13 mouse cellular contexts compared by ENCODE assay signal in genomic region chr8:84780949-84781680, GRCm38 (mm10). TPM values are rescaled to one million over a fixed set of nuclear protein-coding genes. Genes with fewer than 3 reads are reported as not detected.
DNase-seq lines count a peak whose midpoint lies in the region; ATAC-seq and TF ChIP-seq lines count a peak whose summit lies in the region.
"Had no signal": no experiment of that assay in that cellular context is flagged by ENCODE, and none has a peak within 500 bp of the region (broad histone marks: within the 10 kb centered on the region; RNA-seq: fewer than 3 reads in every experiment).

No protein-coding gene starts in this region.

- no peak for TF ChIP-seq CTCF in layer of hippocampus, adult 2 months (conservative IDR thresholded peaks at IDR 0.05)
- no peak for TF ChIP-seq CTCF in kidney, adult 2 months (conservative IDR thresholded peaks at IDR 0.05; ENCODE audit: insufficient read depth, insufficient read length, low read depth, low read length)

- no peak for ATAC-seq in forebrain, embryonic 12.5 days (ENCODE audit: low FRiP score)
- ATAC-seq in limb, embryonic 14.5 days (ENCODE audit: low FRiP score, low read depth): no peak

- no peak overlapping the region for H3K9ac ChIP-seq in forebrain, embryonic 12.5 days
- no peak overlapping the region for H3K9ac ChIP-seq in limb, embryonic 14.5 days (ENCODE audit: low read depth, low read length, severe bottlenecking)

- no peak for TF ChIP-seq POLR2A in limb, embryonic 14.5 days (IDR thresholded peaks at IDR 0.05; ENCODE audit: borderline replicate concordance, extremely low read depth, insufficient read depth, insufficient read length)
- no peak for TF ChIP-seq POLR2A in kidney, adult 2 months (IDR thresholded peaks at IDR 0.05; ENCODE audit: low read depth, low read length)

- H3K36me3 ChIP-seq in forebrain, embryonic 12.5 days (replicated peaks): no peaks in the 10 kb centered on the region
- H3K36me3 ChIP-seq in limb, embryonic 14.5 days (ENCODE audit: control insufficient read depth, insufficient read depth, low read length): peaks cover 8% of the 10 kb centered on the region; the same call in 1 of the 2 replicates
- H3K36me3 ChIP-seq in kidney, adult 2 months (ENCODE audit: control insufficient read depth, insufficient read depth, low read length): no peaks in the 10 kb centered on the region

- peak overlapping the region; percentile 97 for H3K27ac ChIP-seq in layer of hippocampus, adult 2 months
- H3K27ac ChIP-seq in forebrain, embryonic 12.5 days: peak overlapping the region; percentile 10; the same call in 1 of the 2 replicates
- H3K27ac ChIP-seq in limb, embryonic 14.5 days (replicated peaks; ENCODE audit: low read depth, low read length): peak overlapping the region; percentile 52
- no peak overlapping the region for H3K27ac ChIP-seq in kidney, adult 2 months (ENCODE audit: insufficient read depth, low read depth, low read length)

- H3K4me3 ChIP-seq in layer of hippocampus, adult 2 months: peak overlapping the region; percentile 31; the same call in 1 of the 2 replicates
- H3K4me3 ChIP-seq in forebrain, embryonic 12.5 days (replicated peaks): no peak overlapping the region
- no peak overlapping the region for H3K4me3 ChIP-seq in limb, embryonic 14.5 days (replicated peaks; ENCODE audit: low read length)
- no peak overlapping the region for H3K4me3 ChIP-seq in kidney, adult 2 months (ENCODE audit: insufficient read depth, low read depth, low read length)
- H3K4me3 ChIP-seq: megakaryocyte, embryonic 14.5 days had no signal

- peaks cover 46% of the 10 kb centered on the region for H3K4me1 ChIP-seq in forebrain, embryonic 12.5 days
- peaks cover 94% of the 10 kb centered on the region for H3K4me1 ChIP-seq in limb, embryonic 14.5 days (ENCODE audit: control insufficient read depth, insufficient read depth, low read length)
- H3K4me1 ChIP-seq in kidney, adult 2 months (ENCODE audit: control insufficient read depth, insufficient read depth, low read length): 0 out of 2 replicates have a peak, but pooled peaks cover 11% of the 10 kb centered on the region

- peak; percentile 51 to 62 for DNase-seq in cerebellum, postnatal 14 days
- no peak for DNase-seq in cerebellum, adult 11-12 months
- no peak for DNase-seq in layer of hippocampus, adult 2 months (ENCODE audit: low spot score in 2 of 2)
- no peak for DNase-seq in layer of hippocampus, postnatal 25 days (ENCODE audit: extremely low spot score in 1 of 2, low spot score in 1 of 2)
- DNase-seq in limb, embryonic 14.5 days (ENCODE audit: low spot score): no peak
- no peak for DNase-seq in kidney, postnatal 25 days
- no peak for DNase-seq in kidney, adult 2 months
- DNase-seq: cerebellum, adult 9-10 months; heart, postnatal 4 days; lung, adult 18-20 months; thymus, postnatal 4 days had no signal

- peaks cover 100% of the 10 kb centered on the region for H3K27me3 ChIP-seq in forebrain, embryonic 12.5 days
- peaks cover 17% of the 10 kb centered on the region; the same call in 1 of the 2 replicates for H3K27me3 ChIP-seq in limb, embryonic 14.5 days (ENCODE audit: control insufficient read depth, insufficient read depth, low read length)
- H3K27me3 ChIP-seq in kidney, adult 2 months (replicated peaks; ENCODE audit: control insufficient read depth, insufficient read depth, low read length): no peaks in the 10 kb centered on the region

- no peak overlapping the region for H3K4me2 ChIP-seq in forebrain, embryonic 12.5 days
- H3K4me2 ChIP-seq in limb, embryonic 14.5 days (replicated peaks; ENCODE audit: low read depth, low read length, severe bottlenecking): peak overlapping the region; percentile 15

- WGBS in forebrain, embryonic 12.5 days: 8% methylated on average over 6 of the region's 6 CpGs
- WGBS in limb, embryonic 14.5 days: 28% methylated on average over 6 of the region's 6 CpGs
- 74% methylated on average over 6 of the region's 6 CpGs for WGBS in kidney, adult 2 months

- H3K9me3 ChIP-seq in forebrain, embryonic 12.5 days: no peaks in the 10 kb centered on the region
- H3K9me3 ChIP-seq in limb, embryonic 14.5 days (ENCODE audit: control insufficient read depth, low read length): no peaks in the 10 kb centered on the region

RNA-seq across cellular contexts. Expression of gene Nfix, which starts 19.0 kb away (rescaled TPM):
- 100 to 1,000 TPM; 408 to 482 TPM for total RNA-seq in layer of hippocampus, adult 2 months (2021)
- 100 to 1,000 TPM; 406 to 477 TPM for total RNA-seq in layer of hippocampus, postnatal 25 days (2021)
- 31.9 and 33.2 TPM in 2 replicates for polyA plus RNA-seq in forebrain, embryonic 12.5 days (2016; fragmentation: Nextera tagmentation; extraction: Ambion mirVana)
- 81.2 and 97.7 TPM in 2 replicates for polyA plus RNA-seq in limb, embryonic 14.5 days (2012; rRNA removed)
- 100 and 108 TPM in 2 replicates for polyA plus RNA-seq in limb, embryonic 14.5 days (2014; fragmentation: Nextera tagmentation; extraction: Ambion mirVana)
- 17.7 and 22.1 TPM in 2 replicates for polyA plus RNA-seq in kidney, adult 2 months (2012; rRNA removed)

RNA-seq across cellular contexts. Expression of gene Dand5, which starts 41.5 kb away (rescaled TPM):
- 10 to 100 TPM; 11.9 TPM for total RNA-seq in layer of hippocampus, adult 2 months (2021)
- total RNA-seq in layer of hippocampus, postnatal 25 days (2021): 10 to 100 TPM in 1 of 2 experiments, 1 to 10 TPM in 1; 9.3 to 10.6 TPM
- polyA plus RNA-seq in forebrain, embryonic 12.5 days (2016; fragmentation: Nextera tagmentation; extraction: Ambion mirVana): 5.3 and 5.6 TPM in 2 replicates
- polyA plus RNA-seq in limb, embryonic 14.5 days (2012; rRNA removed): 5.7 and 5.9 TPM in 2 replicates
- 6.4 and 6.9 TPM in 2 replicates for polyA plus RNA-seq in limb, embryonic 14.5 days (2014; fragmentation: Nextera tagmentation; extraction: Ambion mirVana)
- polyA plus RNA-seq in kidney, adult 2 months (2012; rRNA removed): 4.4 and 4.5 TPM in 2 replicates

RNA-seq across cellular contexts. Expression of gene Gadd45gip1, which starts 50.2 kb away (rescaled TPM):
- total RNA-seq in layer of hippocampus, adult 2 months (2021): 10 to 100 TPM; 23.3 to 26.1 TPM
- total RNA-seq in layer of hippocampus, postnatal 25 days (2021): 10 to 100 TPM; 23.7 to 27.3 TPM
- 43.0 and 44.8 TPM in 2 replicates for polyA plus RNA-seq in forebrain, embryonic 12.5 days (2016; fragmentation: Nextera tagmentation; extraction: Ambion mirVana)
- polyA plus RNA-seq in limb, embryonic 14.5 days (2012; rRNA removed): 39.8 and 45.6 TPM in 2 replicates
- polyA plus RNA-seq in limb, embryonic 14.5 days (2014; fragmentation: Nextera tagmentation; extraction: Ambion mirVana): 43.2 and 44.9 TPM in 2 replicates
- 24.2 and 41.0 TPM in 2 replicates for polyA plus RNA-seq in kidney, adult 2 months (2012; rRNA removed)

RNA-seq across cellular contexts. Expression of gene G430095P16Rik, which starts 58.3 kb away (rescaled TPM):
- total RNA-seq in layer of hippocampus, adult 2 months (2021): under 1 TPM in 1 of 2 experiments, not detected in 1; 0.54 TPM
- total RNA-seq in layer of hippocampus, postnatal 25 days (2021): not detected
- 2.2 and 3.5 TPM in 2 replicates for polyA plus RNA-seq in forebrain, embryonic 12.5 days (2016; fragmentation: Nextera tagmentation; extraction: Ambion mirVana)
- 4.3 and 4.8 TPM in 2 replicates for polyA plus RNA-seq in limb, embryonic 14.5 days (2012; rRNA removed)
- 5.7 and 6.0 TPM in 2 replicates for polyA plus RNA-seq in limb, embryonic 14.5 days (2014; fragmentation: Nextera tagmentation; extraction: Ambion mirVana)
- polyA plus RNA-seq in kidney, adult 2 months (2012; rRNA removed): 0.65 and 0.81 TPM in 2 replicates

RNA-seq across cellular contexts. Expression of gene Rad23a, which starts 59.4 kb away (rescaled TPM):
- 10 to 100 TPM; 63.4 to 75.9 TPM for total RNA-seq in layer of hippocampus, adult 2 months (2021)
- 10 to 100 TPM; 67.0 to 69.7 TPM for total RNA-seq in layer of hippocampus, postnatal 25 days (2021)
- polyA plus RNA-seq in forebrain, embryonic 12.5 days (2016; fragmentation: Nextera tagmentation; extraction: Ambion mirVana): 108 and 118 TPM in 2 replicates
- polyA plus RNA-seq in limb, embryonic 14.5 days (2012; rRNA removed): 82.0 and 82.4 TPM in 2 replicates
- polyA plus RNA-seq in limb, embryonic 14.5 days (2014; fragmentation: Nextera tagmentation; extraction: Ambion mirVana): 104 and 109 TPM in 2 replicates
- polyA plus RNA-seq in kidney, adult 2 months (2012; rRNA removed): 73.0 TPM in 2 replicates

Comparison
In these comparisons a context has a peak if more than half of its experiments do, and no peak if none do; other contexts are left out.
1. DNase-seq: peak in cerebellum, postnatal 14 days (2 of 2); none in cerebellum, adult 11-12 months (single experiment), layer of hippocampus, adult 2 months (0 of 2), layer of hippocampus, postnatal 25 days (0 of 2), limb, embryonic 14.5 days (single experiment), kidney, postnatal 25 days (0 of 2) and kidney, adult 2 months (single experiment).